In the genomic region with DNA sequence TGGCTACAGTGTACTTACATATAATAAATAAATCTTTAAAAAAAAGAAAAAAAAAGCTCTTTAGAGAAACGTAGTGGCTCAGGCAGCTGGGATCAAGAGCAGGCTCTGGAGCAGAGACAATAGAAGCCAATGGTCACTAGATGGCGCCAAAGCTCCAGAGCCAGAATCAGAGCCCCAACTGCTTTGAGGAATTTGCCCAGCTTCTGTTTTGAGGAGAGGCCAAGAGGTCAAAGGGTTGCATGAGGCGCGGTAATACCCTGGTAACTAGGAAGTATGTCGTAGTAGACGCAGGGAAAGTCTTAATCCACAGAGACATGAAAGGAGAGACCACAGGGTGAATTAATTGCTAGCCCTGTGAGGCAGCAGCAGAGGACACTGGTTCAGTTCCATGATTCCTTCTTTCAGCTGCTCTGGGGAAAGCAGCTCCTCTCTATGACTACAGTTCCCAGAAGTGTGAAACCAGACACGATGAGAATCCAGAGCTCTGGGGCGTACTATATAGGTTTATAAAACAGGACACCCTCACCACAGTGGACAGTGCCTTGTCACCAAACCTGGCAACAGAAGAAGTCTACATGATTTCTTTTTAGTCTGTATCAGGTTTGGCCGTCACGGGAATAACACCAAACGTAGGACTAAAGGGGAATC, we compare ENCODE assay signal across 9 mouse cellular contexts. TPM values are rescaled to one million over a fixed set of nuclear protein-coding genes. Genes with fewer than 3 reads are reported as not detected.
DNase-seq lines count a peak whose midpoint lies in the region; ATAC-seq and TF ChIP-seq lines count a peak whose summit lies in the region.
"Had no signal": no experiment of that assay in that cellular context is flagged by ENCODE, and none has a peak within 500 bp of the region (broad histone marks: within the 10 kb centered on the region; RNA-seq: fewer than 3 reads in every experiment).

No protein-coding gene starts in this region.

- H3K9me3 ChIP-seq in liver, embryonic 13.5 days (replicated peaks) = no peaks in the 10 kb centered on the region
- no peaks in the 10 kb centered on the region for H3K9me3 ChIP-seq in neural tube, embryonic 13.5 days
- H3K9me3 ChIP-seq: embryonic facial prominence, embryonic 13.5 days had no signal

- TF ChIP-seq POLR2A in heart, adult 2 months (IDR thresholded peaks at IDR 0.05; ENCODE audit: insufficient read depth, low read depth, low read length) = no peak
- no peak for TF ChIP-seq POLR2A in testis, adult 2 months (IDR thresholded peaks at IDR 0.05; ENCODE audit: control insufficient read depth, low read depth, low read length)

- intact Hi-C loops in heart, adult 2 months (cut with DNase I) = loop anchor here (1.0 to 10.0 kb wide), 4 partner anchors 137 to 458 kb away; no protein-coding TSS in a partner anchor

- H3K27ac ChIP-seq in heart, adult 2 months = no peak overlapping the region
- no peak overlapping the region for H3K27ac ChIP-seq in liver, embryonic 13.5 days
- H3K27ac ChIP-seq in neural tube, embryonic 13.5 days (replicated peaks) = no peak overlapping the region
- H3K27ac ChIP-seq in testis, adult 2 months (ENCODE audit: control insufficient read depth, insufficient read depth, low read depth, low read length) = no peak overlapping the region
- H3K27ac ChIP-seq: embryonic facial prominence, embryonic 13.5 days had no signal

- H3K4me3 ChIP-seq in heart, adult 2 months = no peak overlapping the region
- no peak overlapping the region for H3K4me3 ChIP-seq in liver, embryonic 13.5 days (replicated peaks)
- no peak overlapping the region for H3K4me3 ChIP-seq in neural tube, embryonic 13.5 days
- H3K4me3 ChIP-seq in testis, adult 2 months (ENCODE audit: control insufficient read depth, low read depth, low read length) = no peak overlapping the region
- H3K4me3 ChIP-seq: embryonic facial prominence, embryonic 13.5 days had no signal

- H3K79me2 ChIP-seq in heart, adult 2 months (replicated peaks; ENCODE audit: control insufficient read depth, insufficient read depth, low read length) = no peaks in the 10 kb centered on the region

- no peaks in the 10 kb centered on the region; the same call in 1 of the 2 replicates for H3K4me1 ChIP-seq in heart, adult 2 months (ENCODE audit: control insufficient read depth, insufficient read depth, low read length)
- no peaks in the 10 kb centered on the region for H3K4me1 ChIP-seq in liver, embryonic 13.5 days (replicated peaks)
- H3K4me1 ChIP-seq in neural tube, embryonic 13.5 days (replicated peaks) = no peaks in the 10 kb centered on the region
- peaks cover 2% of the 10 kb centered on the region; the same call in 1 of the 2 replicates for H3K4me1 ChIP-seq in testis, adult 2 months (ENCODE audit: control insufficient read depth, insufficient read depth, low read length)
- H3K4me1 ChIP-seq: embryonic facial prominence, embryonic 13.5 days had no signal

- no peaks in the 10 kb centered on the region for H3K27me3 ChIP-seq in heart, adult 2 months (ENCODE audit: control insufficient read depth, insufficient read depth, low read length)
- no peaks in the 10 kb centered on the region for H3K27me3 ChIP-seq in liver, embryonic 13.5 days
- no peaks in the 10 kb centered on the region for H3K27me3 ChIP-seq in neural tube, embryonic 13.5 days
- H3K27me3 ChIP-seq in testis, adult 2 months (ENCODE audit: control insufficient read depth, insufficient read depth, low read length) = no peaks in the 10 kb centered on the region
- H3K27me3 ChIP-seq: embryonic facial prominence, embryonic 13.5 days had no signal

- no peak overlapping the region for H3K4me2 ChIP-seq in liver, embryonic 13.5 days
- H3K4me2 ChIP-seq in neural tube, embryonic 13.5 days = no peak overlapping the region
- H3K4me2 ChIP-seq: embryonic facial prominence, embryonic 13.5 days had no signal

- peak; percentile 80 for TF ChIP-seq EP300 in heart, adult 2 months (IDR thresholded peaks at IDR 0.05; ENCODE audit: insufficient read depth, low read depth, low read length)

- 29% methylated on average over 11 of the region's 11 CpGs for WGBS in heart, adult 2 months
- 23% methylated on average over 11 of the region's 11 CpGs for WGBS in liver, embryonic 13.5 days (ENCODE audit: insufficient replicate concordance)
- 31% methylated on average over 11 of the region's 11 CpGs for WGBS in neural tube, embryonic 13.5 days

- no peaks in the 10 kb centered on the region for H3K36me3 ChIP-seq in heart, adult 2 months (ENCODE audit: control insufficient read depth, insufficient read depth, low read length)
- H3K36me3 ChIP-seq in liver, embryonic 13.5 days = no peaks in the 10 kb centered on the region
- H3K36me3 ChIP-seq in neural tube, embryonic 13.5 days = no peaks in the 10 kb centered on the region
- H3K36me3 ChIP-seq in testis, adult 2 months (ENCODE audit: control insufficient read depth, insufficient read depth, low read length) = no peaks in the 10 kb centered on the region
- H3K36me3 ChIP-seq: embryonic facial prominence, embryonic 13.5 days had no signal

- no peak overlapping the region for H3K9ac ChIP-seq in heart, adult 2 months (ENCODE audit: low read depth, low read length)
- H3K9ac ChIP-seq in liver, embryonic 13.5 days = no peak overlapping the region
- no peak overlapping the region for H3K9ac ChIP-seq in neural tube, embryonic 13.5 days
- H3K9ac ChIP-seq: embryonic facial prominence, embryonic 13.5 days had no signal

- no peak for ATAC-seq in liver, embryonic 13.5 days (ENCODE audit: low read depth)
- ATAC-seq in neural tube, embryonic 13.5 days (ENCODE audit: low read depth) = 0 out of 2 replicates have a peak, but pooled peaks have one; percentile 30

- DNase-seq in CD4-positive helper T cell, adult 2 months (ENCODE audit: low read depth, low spot score) = peak; percentile 60
- DNase-seq in adrenal gland, postnatal 14 days = peak; percentile 84
- DNase-seq in embryo, embryonic 9.5 days (ENCODE audit: extremely low spot score) = peak; percentile 86
- peak; percentile 73 to 78 for DNase-seq in heart, adult 2 months
- peak; percentile 87 for DNase-seq in kidney, postnatal 10 days
- peak; percentile 18 for DNase-seq in liver, embryonic 13.5 days

- TF ChIP-seq CTCF in heart, adult 2 months (IDR thresholded peaks at IDR 0.05) = peak; percentile 99
- TF ChIP-seq CTCF in testis, adult 2 months (IDR thresholded peaks at IDR 0.05; ENCODE audit: control insufficient read depth, insufficient read depth, insufficient replicate concordance, low read depth, low read length) = peak; percentile 83

RNA-seq across cellular contexts. Expression of a gene that starts 27.9 kb away (rescaled TPM):
- not detected in 2 replicates for total RNA-seq in adrenal gland, postnatal 14 days (2021)
- total RNA-seq in heart, adult 2 months (2021) = not detected
- 0.32 and 0.45 TPM in 2 replicates for polyA plus RNA-seq in heart, adult 2 months (2012; rRNA removed)
- polyA plus RNA-seq in liver, embryonic 13.5 days (2015; fragmentation: Nextera tagmentation; extraction: Ambion mirVana) = not detected in 2 replicates
- 0.14 TPM in 1 of 2 replicates, not detected in the other for polyA plus RNA-seq in neural tube, embryonic 13.5 days (2015; fragmentation: Nextera tagmentation; extraction: Ambion mirVana)
- polyA plus RNA-seq in testis, adult 2 months (2012; rRNA removed) = 590 and 599 TPM in 2 replicates
- polyA plus RNA-seq: embryonic facial prominence, embryonic 13.5 days had no signal

RNA-seq across cellular contexts. Expression of a gene that starts 52.2 kb away (rescaled TPM):
- total RNA-seq in adrenal gland, postnatal 14 days (2021) = 69.3 and 80.6 TPM in 2 replicates
- 10 to 100 TPM; 13.2 to 16.7 TPM for total RNA-seq in heart, adult 2 months (2021)
- 13.2 and 18.2 TPM in 2 replicates for polyA plus RNA-seq in heart, adult 2 months (2012; rRNA removed)
- 12.5 and 15.6 TPM in 2 replicates for polyA plus RNA-seq in liver, embryonic 13.5 days (2015; fragmentation: Nextera tagmentation; extraction: Ambion mirVana)
- polyA plus RNA-seq in neural tube, embryonic 13.5 days (2015; fragmentation: Nextera tagmentation; extraction: Ambion mirVana) = 65.5 and 66.5 TPM in 2 replicates
- polyA plus RNA-seq in testis, adult 2 months (2012; rRNA removed) = 10.3 and 13.1 TPM in 2 replicates

Comparison
In these comparisons a context has a peak if more than half of its experiments do, and no peak if none do; other contexts are left out.
1. DNase-seq: peak in every context shown above with its lines; median percentile 87 in kidney, postnatal 10 days; 86 in embryo, embryonic 9.5 days; 84 in adrenal gland, postnatal 14 days; 76 in heart, adult 2 months; 60 in CD4-positive helper T cell, adult 2 months; 18 in liver, embryonic 13.5 days.
2. RNA of a gene that starts 27.9 kb away (polyA plus RNA-seq): 590 to 599 TPM in testis, adult 2 months; 0.32 to 0.45 TPM in heart, adult 2 months, 0.14 TPM in neural tube, embryonic 13.5 days and not detected in liver, embryonic 13.5 days; every median in the first group is over 100 times any median in the second.